Mouse (Mus musculus) C2C12 (cell line): Measurements from ENCODE around the gene Tmem198. TPM values are rescaled to one million over a fixed set of nuclear protein-coding genes. Genes with fewer than 3 reads are reported as not detected.
A peak's percentile ranks its signal among the peaks of the same experiment; 100 is the strongest.

Experiments
- H3K27me3 ChIP-seq: one replicate; pipeline ENCODE4 v1.6.1; 2011; ENCODE audit not compliant: control insufficient read depth, insufficient read depth, insufficient read length
- H3K36me3 ChIP-seq: one replicate; pipeline ENCODE4 v1.6.1; 2011; ENCODE audit not compliant: control insufficient read depth, insufficient read depth
- H3K4me3 ChIP-seq: one replicate; pipeline ENCODE4 v1.5.1; 2011; ENCODE audit warnings: mild to moderate bottlenecking, control low read depth; ENCODE audit not compliant: poor library complexity, insufficient read depth, severe bottlenecking
- H3K79me2 ChIP-seq: one replicate; pipeline ENCODE4 v1.6.1; 2011; ENCODE audit not compliant: control insufficient read depth, insufficient read depth
- H3K79me3 ChIP-seq: one replicate; pipeline ENCODE4 v1.6.1; 2011; ENCODE audit warnings: low read depth, control low read depth
- H3ac ChIP-seq: one replicate; pipeline ENCODE3; 2011; ENCODE audit warnings: low read depth; ENCODE audit not compliant: control insufficient read depth, insufficient read length
- CEBPB ChIP-seq: IDR thresholded peaks from one replicate; pipeline ENCODE4 v1.6.1; 2011; ENCODE audit warnings: low read depth, mild to moderate bottlenecking, control low read depth, moderate library complexity
- CTCF ChIP-seq: IDR thresholded peaks from one replicate; pipeline ENCODE4 v1.5.1; 2011; ENCODE audit not compliant: control insufficient read depth, insufficient read depth, insufficient read length
- FOSL1 ChIP-seq: IDR thresholded peaks from one replicate; pipeline ENCODE4 v1.8.0; 2011; ENCODE audit warnings: mild to moderate bottlenecking, low read length; ENCODE audit not compliant: poor library complexity, insufficient read depth, severe bottlenecking
- MAX ChIP-seq: IDR thresholded peaks from one replicate; pipeline ENCODE4 v1.6.1; 2011; ENCODE audit warnings: mild to moderate bottlenecking, control low read depth
- MYOD1 ChIP-seq: IDR thresholded peaks from one replicate; pipeline ENCODE4 v1.6.1; 2011; ENCODE audit warnings: low read depth; ENCODE audit not compliant: control insufficient read depth, insufficient read length
- MYOG ChIP-seq: IDR thresholded peaks from one replicate; pipeline ENCODE4 v1.6.1; 2011; ENCODE audit not compliant: control insufficient read depth, insufficient read length; ENCODE audit errors: extremely low read depth
- USF1 ChIP-seq: IDR thresholded peaks from one replicate; pipeline ENCODE4 v1.6.1; 2011; ENCODE audit warnings: low read depth, mild to moderate bottlenecking, control low read depth, moderate library complexity
- polyA plus RNA-seq: library from polyadenylated mRNA; unstranded; fragments of >200 nt; fragmentation: generic; extraction: Trizol; gene quantifications from one replicate; pipeline ENCODE4 v1.2.1, GENCODE M21; 2012; ENCODE audit warnings: missing spikeins

The Tmem198 gene
- polyA plus RNA-seq, 1 experiment: 0.70 TPM

DNA sequence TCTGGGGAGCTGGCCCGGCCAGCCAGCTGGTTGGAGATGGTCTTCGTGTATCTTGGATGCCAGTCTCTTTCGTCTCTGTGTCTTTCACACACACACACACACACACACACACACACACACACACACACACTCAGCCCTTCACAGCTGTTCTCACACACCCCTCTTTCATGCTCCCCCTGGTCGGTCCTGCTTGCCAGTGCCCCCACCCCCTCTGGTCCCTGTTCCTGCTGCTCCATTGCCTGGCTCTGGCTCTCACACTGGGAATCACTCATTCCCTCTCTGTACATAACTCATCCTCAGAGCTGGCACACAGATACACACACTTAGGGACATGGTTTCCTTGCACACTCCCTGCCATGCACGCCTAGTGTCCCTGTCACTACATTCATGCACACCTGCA is 27.4 kb upstream of the Tmem198 start:
- Histone ChIP-seq H3K27me3 (peaks cover 5% of the 10 kb centered on the region), H3K4me3 (no peak overlapping the region), H3K79me2 (no peaks in the 10 kb centered on the region), H3ac (no peak overlapping the region), H3K36me3 (no peaks in the 10 kb centered on the region), H3K79me3 (no peaks in the 10 kb centered on the region)
- TF ChIP-seq CTCF: no peak
- TF ChIP-seq MAX: no peak
- no peak for TF ChIP-seq MYOD1
- no peak for TF ChIP-seq FOSL1
- no peak for TF ChIP-seq MYOG
- no peak for TF ChIP-seq CEBPB
- TF ChIP-seq USF1: no peak

DNA sequence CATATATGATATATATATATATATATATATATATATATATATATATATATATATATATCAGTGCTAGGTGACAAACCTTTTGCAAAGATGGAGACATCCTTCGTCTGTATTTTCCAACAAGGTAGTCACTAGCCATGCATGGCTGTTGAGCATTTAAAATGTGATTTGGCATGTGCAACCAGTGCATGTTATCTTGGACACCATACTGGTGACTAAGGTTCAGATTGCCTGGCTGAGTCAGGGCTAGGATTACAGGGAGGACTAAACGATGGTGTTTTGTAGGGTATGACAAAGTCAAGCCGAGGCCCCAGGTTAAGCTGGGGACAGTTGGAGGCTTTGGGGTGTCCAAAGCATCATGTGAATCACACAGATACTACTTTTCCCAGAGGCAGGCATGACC is 23.9 kb upstream of the Tmem198 start:
- peak; percentile 55 for TF ChIP-seq MAX
- no peak for TF ChIP-seq CEBPB
- no peak for TF ChIP-seq MYOG
- Histone ChIP-seq H3K79me3 (no peaks in the 10 kb centered on the region), H3K4me3 (no peak overlapping the region), H3K36me3 (no peaks in the 10 kb centered on the region), H3ac (no peak overlapping the region), H3K27me3 (peaks cover 5% of the 10 kb centered on the region), H3K79me2 (no peaks in the 10 kb centered on the region)

DNA sequence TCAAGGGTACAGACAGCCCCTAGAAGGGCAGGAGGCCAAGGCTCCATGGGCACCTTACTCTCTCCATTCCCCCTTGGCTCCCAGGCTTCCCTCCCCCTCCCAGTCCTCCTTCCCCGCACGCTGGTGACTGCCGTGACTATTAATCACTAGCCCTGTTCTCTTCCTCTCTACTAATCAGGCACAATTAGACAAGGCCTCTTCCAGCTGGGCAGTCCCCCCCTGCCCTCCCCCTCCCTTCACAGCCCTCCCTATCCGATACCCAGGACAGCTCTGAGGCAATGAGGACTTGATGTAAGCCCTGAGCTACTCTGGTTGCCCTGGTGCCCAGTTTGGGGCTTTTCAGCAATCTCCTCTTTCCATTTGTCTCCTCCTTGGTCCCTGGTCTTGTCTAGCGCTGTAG is 23.4 kb upstream of the Tmem198 start:
- TF ChIP-seq USF1: no peak
- TF ChIP-seq FOSL1: no peak
- TF ChIP-seq MYOD1: no peak
- no peak for TF ChIP-seq CEBPB
- TF ChIP-seq MYOG: no peak
- Histone ChIP-seq H3K79me2 (no peaks in the 10 kb centered on the region), H3K79me3 (no peaks in the 10 kb centered on the region), H3ac (no peak overlapping the region), H3K4me3 (no peak overlapping the region), H3K27me3 (peaks cover 5% of the 10 kb centered on the region), H3K36me3 (no peaks in the 10 kb centered on the region)

DNA sequence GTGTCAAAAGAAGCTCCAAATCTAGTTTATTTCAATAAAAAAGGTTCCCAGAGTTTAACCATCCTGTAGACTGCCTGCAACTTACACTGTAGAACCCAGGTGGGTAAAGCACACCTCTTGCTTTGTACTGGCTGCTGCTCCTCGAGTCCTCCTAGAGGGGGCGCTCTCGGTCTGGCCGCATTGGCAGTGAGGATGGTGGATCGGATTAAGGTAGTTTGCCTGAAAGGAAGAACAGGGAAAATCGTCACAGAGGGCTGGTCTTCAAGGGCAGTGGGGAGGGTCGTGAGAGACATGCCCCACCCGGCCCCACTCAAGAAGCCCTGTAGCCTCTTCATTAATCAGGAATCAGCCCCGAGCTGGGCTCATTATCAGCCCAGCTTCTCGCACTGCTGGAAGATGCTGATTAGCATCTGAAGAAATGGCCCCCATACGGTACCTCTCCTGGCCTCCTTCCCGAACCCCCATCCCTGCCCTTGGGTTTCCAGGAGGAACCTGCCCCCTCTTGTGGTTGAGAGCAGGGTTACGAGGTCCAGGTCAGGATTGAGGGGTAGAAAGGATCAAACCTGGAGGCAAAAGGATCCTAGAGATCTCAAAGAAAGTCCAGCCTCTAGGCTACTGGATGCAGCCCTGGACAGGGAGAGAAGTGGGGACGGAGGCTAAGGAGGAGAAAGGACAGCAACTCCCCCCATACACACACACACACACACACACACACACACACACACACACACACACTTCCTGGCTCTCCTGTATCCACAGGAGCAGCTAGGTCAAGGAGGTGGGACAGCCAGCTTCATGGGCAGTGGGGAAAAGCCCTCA is 22.4 kb upstream of the Tmem198 start:
- Histone ChIP-seq H3ac (no peak overlapping the region), H3K79me3 (no peaks in the 10 kb centered on the region), H3K27me3 (peaks cover 5% of the 10 kb centered on the region), H3K79me2 (no peaks in the 10 kb centered on the region), H3K4me3 (no peak overlapping the region), H3K36me3 (no peaks in the 10 kb centered on the region)
- TF ChIP-seq CEBPB (no peak), MYOD1 (no peak), MYOG (no peak), USF1 (no peak), MAX (no peak), CTCF (no peak), FOSL1 (no peak)

DNA sequence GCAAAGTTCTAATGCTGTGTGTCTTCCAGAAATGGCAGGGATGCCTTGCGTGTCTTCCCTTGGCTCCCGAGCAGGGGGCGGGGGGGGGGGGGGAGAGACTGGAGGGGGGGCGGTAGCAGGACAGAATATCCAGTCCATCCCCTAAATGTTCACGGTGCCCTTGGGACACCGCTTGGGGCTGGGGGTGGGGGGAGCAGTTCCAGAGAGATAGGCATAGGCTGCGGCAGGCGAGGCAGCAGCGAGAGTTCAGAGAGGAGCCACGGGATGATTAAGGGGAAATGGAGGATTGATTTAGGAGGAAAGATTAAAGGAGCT is 21.7 kb upstream of the Tmem198 start:
- TF ChIP-seq CEBPB (no peak), FOSL1 (no peak), MYOD1 (no peak), USF1 (no peak), CTCF (no peak), MYOG (no peak), MAX (no peak)
- Histone ChIP-seq H3ac (no peak overlapping the region), H3K4me3 (no peak overlapping the region), H3K79me3 (no peaks in the 10 kb centered on the region), H3K36me3 (no peaks in the 10 kb centered on the region), H3K79me2 (no peaks in the 10 kb centered on the region), H3K27me3 (no peaks in the 10 kb centered on the region)

DNA sequence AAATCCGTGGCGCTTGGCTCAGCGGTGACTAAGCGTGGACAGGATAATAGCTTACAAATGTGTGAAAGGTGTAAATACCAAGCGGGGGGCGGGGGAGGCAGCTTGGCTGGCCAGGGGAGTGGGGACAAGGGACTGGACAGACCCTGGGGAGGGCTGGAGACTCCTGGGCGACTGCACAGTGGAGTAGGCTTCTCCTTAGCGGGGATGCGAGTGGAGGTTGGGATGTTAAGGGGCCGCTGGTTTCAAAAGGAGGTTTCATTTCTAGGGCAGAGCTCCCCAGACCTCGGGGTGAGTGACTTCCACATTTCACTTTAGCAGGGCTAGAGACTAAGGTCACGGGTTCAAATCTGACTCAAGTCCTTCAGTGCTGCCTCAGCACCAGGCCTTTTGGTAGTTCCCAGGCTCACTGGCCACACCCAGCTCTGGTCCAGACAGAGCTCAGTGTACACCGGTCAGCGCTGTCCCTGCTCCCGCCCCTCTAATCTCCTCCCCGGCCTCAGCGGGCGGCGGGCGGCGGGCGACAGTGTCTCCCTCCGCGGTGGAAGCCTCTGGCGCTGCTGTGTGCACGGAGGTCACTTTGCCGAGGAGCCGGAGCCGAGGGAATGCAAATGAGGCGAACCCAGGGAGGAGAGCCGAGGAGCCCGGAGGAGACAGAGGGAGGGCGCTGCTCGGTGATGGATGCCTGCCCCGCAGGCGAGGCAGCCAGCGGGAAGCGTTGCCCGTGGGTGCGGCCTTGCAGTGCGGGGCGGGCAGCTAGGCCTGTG is 21.1 kb upstream of the Tmem198 start:
- peak overlapping the region; percentile 12 for H3ac ChIP-seq
- no peaks in the 10 kb centered on the region for H3K27me3 ChIP-seq
- no peaks in the 10 kb centered on the region for H3K36me3 ChIP-seq
- peak; percentile 20 for TF ChIP-seq USF1
- TF ChIP-seq FOSL1: no peak
- H3K79me2 ChIP-seq: no peaks in the 10 kb centered on the region
- H3K79me3 ChIP-seq: no peaks in the 10 kb centered on the region
- no peak overlapping the region for H3K4me3 ChIP-seq
